Mouse (Mus musculus): Measurements from ENCODE around the gene Slc44a3. TPM values are rescaled to one million over a fixed set of nuclear protein-coding genes. Genes with fewer than 3 reads are reported as not detected.

Slc44a3 gene
- polyA plus RNA-seq, 1 experiment from 2014 or later: 1.1 TPM

DNA sequence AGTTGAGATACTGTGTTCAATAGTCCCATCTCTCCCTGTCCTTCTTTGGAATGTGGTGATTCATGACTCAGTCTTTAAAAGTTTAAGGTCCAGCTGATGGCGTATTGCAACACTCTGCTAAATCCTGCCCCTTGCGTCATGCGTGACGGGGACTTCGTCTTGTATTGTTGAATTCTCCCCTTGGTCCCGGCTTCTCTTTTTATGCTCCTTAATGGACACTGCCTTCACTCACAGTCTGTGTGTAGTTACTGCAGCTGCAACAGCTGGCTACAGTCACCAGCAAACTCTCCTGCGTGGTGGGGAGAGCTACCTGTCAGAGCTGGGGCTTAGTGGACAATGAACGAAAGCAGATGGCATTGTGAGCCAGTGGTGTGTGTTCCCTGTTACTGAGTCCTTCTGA lies 82.7 kb downstream of the Slc44a3 start:
- Histone ChIP-seq H3K9me3 (replicated peaks; ENCODE audit: control insufficient read depth, low read length) (no peaks in the 10 kb centered on the region), H3K4me3 (ENCODE audit: low read depth, low read length) (no peak overlapping the region), H3K27ac (ENCODE audit: low read depth, low read length) (no peak overlapping the region), H3K4me2 (no peak overlapping the region), H3K9ac (ENCODE audit: low read depth, low read length) (no peak overlapping the region), H3K27me3 (ENCODE audit: control insufficient read depth, insufficient read depth, low read length) (no peaks in the 10 kb centered on the region), H3K4me1 (ENCODE audit: control insufficient read depth, insufficient read depth, low read length) (peaks cover 21% of the 10 kb centered on the region), H3K36me3 (ENCODE audit: control insufficient read depth, insufficient read depth, low read length) (peaks cover 23% of the 10 kb centered on the region)
- ATAC-seq (replicated peaks; ENCODE audit: insufficient number of reproducible peaks, low FRiP score, low TSS enrichment): no peak
- 80% methylated on average over 8 of the region's 8 CpGs for WGBS (ENCODE audit: insufficient replicate concordance)

DNA sequence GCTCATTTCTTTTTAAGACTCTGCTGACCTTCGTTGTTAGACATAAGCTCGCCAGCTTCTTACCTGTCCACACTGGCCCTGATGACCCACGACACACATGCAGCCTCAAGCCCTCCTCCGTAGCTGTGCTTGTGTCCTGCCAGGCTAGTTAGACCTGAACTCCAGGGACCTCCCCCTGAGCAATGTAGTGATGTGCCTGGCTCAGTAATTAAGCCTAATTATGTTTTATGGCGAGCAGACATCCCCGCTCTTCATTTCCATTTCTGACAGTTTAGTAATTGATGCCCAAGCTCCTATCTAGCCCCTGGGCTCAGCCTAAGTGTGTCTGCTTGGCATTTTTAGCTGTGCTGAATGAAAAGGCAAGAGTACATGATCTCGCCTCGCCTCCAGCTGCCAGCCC lies 83.6 kb downstream of the Slc44a3 start:
- Histone ChIP-seq H3K27ac (ENCODE audit: low read depth, low read length) (no peak overlapping the region), H3K9ac (ENCODE audit: low read depth, low read length) (no peak overlapping the region), H3K9me3 (replicated peaks; ENCODE audit: control insufficient read depth, low read length) (no peaks in the 10 kb centered on the region), H3K4me2 (no peak overlapping the region), H3K4me3 (ENCODE audit: low read depth, low read length) (no peak overlapping the region), H3K27me3 (ENCODE audit: control insufficient read depth, insufficient read depth, low read length) (no peaks in the 10 kb centered on the region), H3K36me3 (ENCODE audit: control insufficient read depth, insufficient read depth, low read length) (peaks cover 24% of the 10 kb centered on the region), H3K4me1 (ENCODE audit: control insufficient read depth, insufficient read depth, low read length) (peaks cover 27% of the 10 kb centered on the region)
- ATAC-seq (replicated peaks; ENCODE audit: insufficient number of reproducible peaks, low FRiP score, low TSS enrichment): no peak
- 75% methylated on average over 8 of the region's 8 CpGs for WGBS (ENCODE audit: insufficient replicate concordance)

DNA sequence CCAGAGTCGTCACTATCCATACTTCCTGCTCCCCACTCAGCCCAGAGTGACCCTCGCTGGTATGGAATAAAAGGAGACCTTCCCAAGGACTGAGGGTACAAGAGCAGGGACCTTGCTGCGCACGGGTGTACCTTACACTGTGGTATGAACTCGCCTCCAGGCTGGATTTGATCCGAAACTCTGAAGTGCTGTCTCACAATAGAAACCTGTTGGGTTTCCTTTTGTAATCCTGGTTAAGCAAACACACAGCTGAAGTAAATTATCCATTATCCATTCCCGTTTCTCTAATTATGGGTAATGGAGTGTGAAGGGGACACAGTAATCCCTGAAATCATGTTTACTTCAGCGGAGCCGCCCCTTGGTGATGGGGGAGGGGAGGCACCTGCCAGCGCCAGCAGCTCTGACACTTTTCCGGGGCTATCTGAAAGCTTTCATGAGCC lies 84.2 kb downstream of the Slc44a3 start:
- Histone ChIP-seq H3K9ac (ENCODE audit: low read depth, low read length) (no peak overlapping the region), H3K4me3 (ENCODE audit: low read depth, low read length) (no peak overlapping the region), H3K4me1 (ENCODE audit: control insufficient read depth, insufficient read depth, low read length) (peaks cover 32% of the 10 kb centered on the region), H3K27me3 (ENCODE audit: control insufficient read depth, insufficient read depth, low read length) (no peaks in the 10 kb centered on the region), H3K4me2 (no peak overlapping the region), H3K9me3 (replicated peaks; ENCODE audit: control insufficient read depth, low read length) (no peaks in the 10 kb centered on the region), H3K36me3 (ENCODE audit: control insufficient read depth, insufficient read depth, low read length) (peaks cover 26% of the 10 kb centered on the region), H3K27ac (ENCODE audit: low read depth, low read length) (no peak overlapping the region)
- WGBS (ENCODE audit: insufficient replicate concordance): 53% methylated on average over 11 of the region's 11 CpGs
- ATAC-seq (replicated peaks; ENCODE audit: insufficient number of reproducible peaks, low FRiP score, low TSS enrichment): no peak

DNA sequence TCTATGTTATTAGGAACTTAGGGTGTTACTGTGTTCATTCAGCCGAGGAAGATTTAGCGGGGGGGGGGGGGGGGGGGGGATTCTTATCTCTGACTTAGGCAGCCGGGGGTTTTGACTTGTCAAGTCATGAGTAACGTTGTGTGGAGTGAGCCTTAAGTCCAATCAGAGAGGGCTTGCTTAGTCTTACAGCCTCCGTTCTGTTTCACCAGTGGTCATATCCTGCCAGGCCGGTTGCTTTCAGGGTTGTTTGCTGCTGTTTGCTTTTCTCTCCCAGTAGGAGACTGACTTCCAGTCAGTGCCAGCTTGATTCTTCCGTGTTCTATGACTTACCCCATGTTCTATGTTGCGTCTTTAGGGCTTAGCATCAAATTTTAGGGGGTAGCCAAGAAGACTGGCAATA lies 85.8 kb downstream of the Slc44a3 start:
- H3K9ac ChIP-seq (ENCODE audit: low read depth, low read length): no peak overlapping the region
- no peak for ATAC-seq (replicated peaks; ENCODE audit: insufficient number of reproducible peaks, low FRiP score, low TSS enrichment)
- no peak overlapping the region for H3K4me3 ChIP-seq (ENCODE audit: low read depth, low read length)
- peaks cover 47% of the 10 kb centered on the region for H3K4me1 ChIP-seq (ENCODE audit: control insufficient read depth, insufficient read depth, low read length)
- peaks cover 20% of the 10 kb centered on the region for H3K36me3 ChIP-seq (ENCODE audit: control insufficient read depth, insufficient read depth, low read length)
- H3K27ac ChIP-seq (ENCODE audit: low read depth, low read length): no peak overlapping the region
- H3K9me3 ChIP-seq (replicated peaks; ENCODE audit: control insufficient read depth, low read length): no peaks in the 10 kb centered on the region
- no peaks in the 10 kb centered on the region for H3K27me3 ChIP-seq (ENCODE audit: control insufficient read depth, insufficient read depth, low read length)
- H3K4me2 ChIP-seq: no peak overlapping the region
- 40% methylated on average over 8 of the region's 8 CpGs for WGBS (ENCODE audit: insufficient replicate concordance)

DNA sequence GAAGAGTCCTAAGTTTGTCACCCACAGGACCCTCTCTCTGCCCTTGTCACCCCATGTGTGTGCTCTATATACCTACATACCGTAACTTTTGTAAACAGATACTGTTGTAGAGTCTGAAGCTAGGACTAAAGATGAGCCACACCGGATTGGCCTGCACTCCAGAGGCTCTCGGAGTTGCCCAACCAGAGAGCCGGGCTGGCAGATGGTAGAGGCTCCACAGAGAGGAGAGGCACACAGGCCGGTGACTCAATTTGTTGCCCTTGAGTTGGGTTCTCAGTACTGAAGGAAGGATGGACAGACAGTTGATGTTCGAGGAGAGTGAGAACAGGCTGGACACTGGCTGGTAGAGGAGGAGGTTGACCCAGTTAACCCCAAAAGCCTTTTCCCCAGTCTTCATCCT lies 87.8 kb downstream of the Slc44a3 start:
- no peak for ATAC-seq (replicated peaks; ENCODE audit: insufficient number of reproducible peaks, low FRiP score, low TSS enrichment)
- WGBS (ENCODE audit: insufficient replicate concordance): 88% methylated on average over 6 of the region's 6 CpGs
- peaks cover 13% of the 10 kb centered on the region for H3K36me3 ChIP-seq (ENCODE audit: control insufficient read depth, insufficient read depth, low read length)
- no peak overlapping the region for H3K4me2 ChIP-seq
- no peak overlapping the region for H3K27ac ChIP-seq (ENCODE audit: low read depth, low read length)
- peaks cover 63% of the 10 kb centered on the region for H3K4me1 ChIP-seq (ENCODE audit: control insufficient read depth, insufficient read depth, low read length)
- H3K4me3 ChIP-seq (ENCODE audit: low read depth, low read length): no peak overlapping the region
- H3K9ac ChIP-seq (ENCODE audit: low read depth, low read length): no peak overlapping the region
- H3K27me3 ChIP-seq (ENCODE audit: control insufficient read depth, insufficient read depth, low read length): no peaks in the 10 kb centered on the region
- no peaks in the 10 kb centered on the region for H3K9me3 ChIP-seq (replicated peaks; ENCODE audit: control insufficient read depth, low read length)

DNA sequence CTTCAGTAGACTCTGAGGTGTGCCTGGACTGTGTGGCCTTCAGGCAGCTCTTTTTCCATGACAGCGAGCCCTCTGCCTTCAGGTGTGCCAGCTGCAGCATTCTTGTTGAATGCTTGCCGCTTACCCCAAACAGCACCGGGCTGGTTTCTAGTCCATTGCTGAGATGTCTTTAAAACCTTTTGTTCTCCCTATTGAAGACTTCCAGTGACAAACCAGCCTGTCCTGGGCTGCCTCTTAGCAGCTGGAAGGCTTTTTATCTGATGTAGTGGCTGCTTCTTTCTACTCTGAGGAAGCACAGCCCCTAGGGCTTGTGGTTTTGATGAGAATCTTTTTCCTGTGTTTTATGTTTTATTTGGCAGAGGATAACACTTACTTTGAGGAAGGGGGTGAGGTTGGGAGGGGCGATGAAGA lies 88.3 kb downstream of the Slc44a3 start:
- H3K27ac ChIP-seq (ENCODE audit: low read depth, low read length): peak overlapping the region; percentile 35; the same call in 1 of the 2 replicates
- no peak overlapping the region for H3K4me2 ChIP-seq
- H3K4me3 ChIP-seq (ENCODE audit: low read depth, low read length): no peak overlapping the region
- WGBS (ENCODE audit: insufficient replicate concordance): 74% methylated on average over 4 of the region's 4 CpGs
- no peaks in the 10 kb centered on the region for H3K9me3 ChIP-seq (replicated peaks; ENCODE audit: control insufficient read depth, low read length)
- ATAC-seq (replicated peaks; ENCODE audit: insufficient number of reproducible peaks, low FRiP score, low TSS enrichment): no peak
- peaks cover 13% of the 10 kb centered on the region for H3K36me3 ChIP-seq (ENCODE audit: control insufficient read depth, insufficient read depth, low read length)
- no peaks in the 10 kb centered on the region for H3K27me3 ChIP-seq (ENCODE audit: control insufficient read depth, insufficient read depth, low read length)
- H3K9ac ChIP-seq (ENCODE audit: low read depth, low read length): no peak overlapping the region
- H3K4me1 ChIP-seq (ENCODE audit: control insufficient read depth, insufficient read depth, low read length): peaks cover 69% of the 10 kb centered on the region

DNA sequence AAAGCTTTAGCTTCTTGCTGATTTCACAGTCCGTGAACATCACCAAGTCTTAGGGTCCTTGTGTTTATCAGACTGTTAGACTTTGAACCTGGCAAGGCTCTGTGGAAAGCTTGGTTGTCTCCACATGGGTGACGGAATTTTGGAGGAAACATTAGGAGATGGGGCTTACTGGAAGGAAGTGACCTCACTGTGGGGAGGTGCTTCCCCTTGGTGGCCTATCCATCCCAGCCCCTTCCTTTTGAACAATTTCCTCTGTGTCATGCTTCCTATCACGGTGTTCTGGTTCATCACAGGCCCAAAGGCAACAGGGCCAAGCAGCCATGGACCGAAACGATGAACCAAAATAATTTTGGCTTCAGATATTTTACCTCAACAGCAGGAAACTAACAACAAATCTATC lies 89.9 kb downstream of the Slc44a3 start:
- Histone ChIP-seq H3K9ac (ENCODE audit: low read depth, low read length) (no peak overlapping the region), H3K36me3 (ENCODE audit: control insufficient read depth, insufficient read depth, low read length) (peaks cover 10% of the 10 kb centered on the region), H3K4me1 (ENCODE audit: control insufficient read depth, insufficient read depth, low read length) (peaks cover 73% of the 10 kb centered on the region), H3K27ac (ENCODE audit: low read depth, low read length) (no peak overlapping the region), H3K4me2 (no peak overlapping the region), H3K9me3 (replicated peaks; ENCODE audit: control insufficient read depth, low read length) (no peaks in the 10 kb centered on the region), H3K27me3 (ENCODE audit: control insufficient read depth, insufficient read depth, low read length) (no peaks in the 10 kb centered on the region), H3K4me3 (ENCODE audit: low read depth, low read length) (no peak overlapping the region)
- 73% methylated on average over 5 of the region's 5 CpGs for WGBS (ENCODE audit: insufficient replicate concordance)
- no peak for ATAC-seq (replicated peaks; ENCODE audit: insufficient number of reproducible peaks, low FRiP score, low TSS enrichment)

DNA sequence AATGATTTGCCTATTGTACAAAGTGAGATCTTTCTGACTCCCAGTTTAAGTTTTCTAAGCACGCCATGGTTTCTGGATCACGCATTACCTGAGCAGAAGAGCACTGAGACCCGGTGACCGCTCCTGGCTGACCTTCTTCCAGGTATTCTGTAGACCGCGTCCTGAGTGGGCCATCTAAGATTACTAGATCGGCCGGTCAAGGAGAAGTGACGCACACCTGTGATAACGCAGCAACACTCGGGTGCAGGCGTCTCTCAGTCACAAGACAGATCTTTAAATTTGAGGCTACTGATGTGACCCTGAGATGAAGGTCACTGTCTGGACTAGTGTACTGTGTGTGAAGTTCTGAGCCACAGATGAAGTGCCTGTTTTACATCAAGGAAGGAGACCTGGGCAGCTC lies 90.7 kb downstream of the Slc44a3 start:
- 83% methylated on average over 12 of the region's 12 CpGs for WGBS (ENCODE audit: insufficient replicate concordance)
- Histone ChIP-seq H3K4me1 (ENCODE audit: control insufficient read depth, insufficient read depth, low read length) (peaks cover 78% of the 10 kb centered on the region), H3K4me3 (ENCODE audit: low read depth, low read length) (no peak overlapping the region), H3K4me2 (no peak overlapping the region), H3K9me3 (replicated peaks; ENCODE audit: control insufficient read depth, low read length) (no peaks in the 10 kb centered on the region), H3K9ac (ENCODE audit: low read depth, low read length) (no peak overlapping the region), H3K27ac (ENCODE audit: low read depth, low read length) (no peak overlapping the region), H3K27me3 (ENCODE audit: control insufficient read depth, insufficient read depth, low read length) (no peaks in the 10 kb centered on the region), H3K36me3 (ENCODE audit: control insufficient read depth, insufficient read depth, low read length) (peaks cover 10% of the 10 kb centered on the region)
- no peak for ATAC-seq (replicated peaks; ENCODE audit: insufficient number of reproducible peaks, low FRiP score, low TSS enrichment)

DNA sequence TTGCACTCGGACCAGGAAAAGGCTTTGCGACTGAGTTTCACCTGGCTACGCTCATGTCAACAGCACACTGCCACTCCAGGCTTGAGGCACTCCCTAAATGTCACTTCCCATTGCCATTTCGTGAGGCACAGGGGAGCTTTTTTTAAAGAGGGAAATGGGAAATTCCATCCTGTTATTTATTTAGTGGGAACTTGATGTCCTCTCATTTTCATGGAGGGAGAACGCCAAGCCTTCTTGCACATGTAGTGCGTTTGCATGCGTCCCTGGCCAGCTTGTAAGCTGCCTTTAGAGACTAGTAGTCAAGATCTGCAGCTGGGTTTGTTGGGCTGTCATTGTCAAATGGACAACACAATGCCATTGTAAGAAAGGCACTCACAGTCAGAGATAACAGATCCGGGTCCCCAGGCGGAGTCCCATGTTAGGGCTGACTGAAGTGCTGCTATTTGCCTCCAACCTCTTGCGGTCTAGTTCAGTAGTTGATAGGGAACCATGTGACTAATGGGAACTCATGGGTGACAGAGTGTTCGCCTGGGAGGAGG lies 92.5 kb downstream of the Slc44a3 start:
- 45% methylated on average over 11 of the region's 11 CpGs for WGBS (ENCODE audit: insufficient replicate concordance)
- no peak overlapping the region for H3K9ac ChIP-seq (ENCODE audit: low read depth, low read length)
- no peak overlapping the region for H3K4me3 ChIP-seq (ENCODE audit: low read depth, low read length)
- peaks cover 9% of the 10 kb centered on the region for H3K36me3 ChIP-seq (ENCODE audit: control insufficient read depth, insufficient read depth, low read length)
- H3K27me3 ChIP-seq (ENCODE audit: control insufficient read depth, insufficient read depth, low read length): no peaks in the 10 kb centered on the region
- H3K4me2 ChIP-seq: peak overlapping the region; percentile 47
- ATAC-seq (replicated peaks; ENCODE audit: insufficient number of reproducible peaks, low FRiP score, low TSS enrichment): peak; percentile 55; the same call in 1 of the 2 replicates
- H3K4me1 ChIP-seq (ENCODE audit: control insufficient read depth, insufficient read depth, low read length): peaks cover 84% of the 10 kb centered on the region
- H3K27ac ChIP-seq (ENCODE audit: low read depth, low read length): peak overlapping the region; percentile 60
- H3K9me3 ChIP-seq (replicated peaks; ENCODE audit: control insufficient read depth, low read length): no peaks in the 10 kb centered on the region
